Mouse (Mus musculus) stomach, postnatal 0 days (tissue): ENCODE measurements around the gene Spsb1. TPM values are rescaled to one million over a fixed set of nuclear protein-coding genes. Genes with fewer than 3 reads are reported as not detected.
A peak's percentile ranks its signal among the peaks of the same experiment; 100 is the strongest.

Experiments used
- ATAC-seq: fragments of 200-750 bp; cut with Nextera tagmentation; 2 replicates; pipeline ENCODE4 v1.8.0; 2017; ENCODE audit not compliant: low FRiP score, low TSS enrichment
- DNase-seq: peaks from one replicate; pipeline ENCODE4 v3.0.0-alpha.2; 2016; ENCODE audit warnings: low spot score
- H3K27ac ChIP-seq: fragments of 300-500 bp; sonication (generic); replicated peaks from 2 replicates; pipeline ENCODE4 v1.5.1; 2014; ENCODE audit warnings: mild to moderate bottlenecking, control low read depth
- H3K27me3 ChIP-seq: fragments of 300-500 bp; sonication (generic); 2 replicates; pipeline ENCODE4 v1.6.1; 2014; ENCODE audit warnings: low read length; ENCODE audit not compliant: control insufficient read depth, insufficient read depth
- H3K36me3 ChIP-seq: fragments of 300-500 bp; sonication (generic); 2 replicates; pipeline ENCODE4 v1.6.1; 2014; ENCODE audit warnings: low read length, mixed read lengths; ENCODE audit not compliant: control insufficient read depth, insufficient read depth
- H3K4me1 ChIP-seq: fragments of 300-500 bp; sonication (generic); replicated peaks from 2 replicates; pipeline ENCODE4 v1.6.1; 2014; ENCODE audit warnings: antibody characterized with exemption; ENCODE audit not compliant: control insufficient read depth, insufficient read depth
- H3K4me2 ChIP-seq: fragments of 300-500 bp; sonication (generic); replicated peaks from 2 replicates; pipeline ENCODE4 v1.6.1; 2014; ENCODE audit warnings: low read depth, mild to moderate bottlenecking, control low read depth, moderate library complexity
- H3K4me3 ChIP-seq: fragments of 300-500 bp; sonication (generic); 2 replicates; pipeline ENCODE4 v1.5.1; 2014; ENCODE audit warnings: low read depth, low read length, control low read depth
- H3K9ac ChIP-seq: fragments of 300-500 bp; sonication (generic); 2 replicates; pipeline ENCODE4 v1.6.1; 2014; ENCODE audit warnings: mild to moderate bottlenecking, low read length, control low read depth, mixed read lengths
- H3K9me3 ChIP-seq: fragments of 300-500 bp; sonication (generic); 2 replicates; pipeline ENCODE4 v1.6.1; 2016; ENCODE audit warnings: low read length; ENCODE audit not compliant: control insufficient read depth
- CTCF ChIP-seq: IDR thresholded peaks from 2 replicates; pipeline ENCODE4 v1.5.1; 2016; ENCODE audit warnings: antibody characterized with exemption, low read depth, mild to moderate bottlenecking, moderate library complexity
- EP300 ChIP-seq: optimal IDR thresholded peaks from 2 replicates; pipeline ENCODE3; 2016; ENCODE audit warnings: antibody characterized with exemption
- WGBS: fragments of 180-500 bp; shearing (Covaris S2); extraction: QIAGEN DNeasy Blood & Tissue Kit; methylation state at CpG from one replicate; pipeline ENCODE4 v1.1.7; 2014; 5-methylcytosine and 5-hydroxymethylcytosine counted together
- polyA plus RNA-seq: library from polyadenylated mRNA; unstranded; fragments of >200 nt; fragmentation: Nextera tagmentation; extraction: Ambion mirVana; gene quantifications from 2 replicates; pipeline ENCODE4 v1.2.1, GENCODE M21; 2015

Gene Spsb1
- polyA plus RNA-seq, 1 experiment from 2014 or later = 13.1 TPM

GRCm38 (mm10) chr4:149994218-149994617 lies 39.4 kb upstream of the Spsb1 start:
- WGBS = 96% methylated on average over 10 of the region's 10 CpGs
- no peaks in the 10 kb centered on the region for H3K9me3 ChIP-seq
- H3K4me1 ChIP-seq = peaks cover 7% of the 10 kb centered on the region
- DNase-seq (no peak), ATAC-seq (no peak)
- TF ChIP-seq CTCF (no peak), EP300 (no peak)
- no peaks in the 10 kb centered on the region for H3K27me3 ChIP-seq
- H3K27ac ChIP-seq = no peak overlapping the region
- no peak overlapping the region for H3K9ac ChIP-seq
- H3K4me3 ChIP-seq = no peak overlapping the region
- H3K4me2 ChIP-seq = no peak overlapping the region
- H3K36me3 ChIP-seq = peaks cover 2% of the 10 kb centered on the region; the same call in 1 of the 2 replicates

DNA sequence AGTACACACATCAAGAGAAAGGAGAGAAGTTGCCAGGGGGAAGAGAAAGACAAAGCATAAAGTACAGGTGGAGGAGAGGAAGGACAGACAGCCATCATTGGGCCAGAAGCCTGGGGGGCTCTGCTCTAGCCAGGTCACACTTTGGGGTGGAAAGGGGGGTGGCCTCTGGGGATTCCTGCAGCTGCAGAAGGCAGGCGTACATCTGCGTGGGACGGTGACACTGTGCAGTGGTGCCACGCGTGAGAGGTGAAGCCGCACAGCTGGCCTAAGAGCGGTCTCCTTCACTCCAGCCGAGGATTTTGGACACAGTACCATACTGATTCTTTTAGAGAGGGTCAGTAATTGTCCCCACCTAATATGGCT lies 37.8 kb upstream of the Spsb1 start:
- H3K27ac ChIP-seq = no peak overlapping the region
- H3K27me3 ChIP-seq = no peaks in the 10 kb centered on the region
- H3K9me3 ChIP-seq = no peaks in the 10 kb centered on the region
- H3K36me3 ChIP-seq = peaks cover 2% of the 10 kb centered on the region; the same call in 1 of the 2 replicates
- TF ChIP-seq EP300 (no peak), CTCF (no peak)
- ATAC-seq (no peak), DNase-seq (no peak)
- H3K4me2 ChIP-seq = no peak overlapping the region
- no peak overlapping the region for H3K4me3 ChIP-seq
- no peak overlapping the region for H3K9ac ChIP-seq
- peaks cover 10% of the 10 kb centered on the region for H3K4me1 ChIP-seq
- 88% methylated on average over 8 of the region's 8 CpGs for WGBS

DNA sequence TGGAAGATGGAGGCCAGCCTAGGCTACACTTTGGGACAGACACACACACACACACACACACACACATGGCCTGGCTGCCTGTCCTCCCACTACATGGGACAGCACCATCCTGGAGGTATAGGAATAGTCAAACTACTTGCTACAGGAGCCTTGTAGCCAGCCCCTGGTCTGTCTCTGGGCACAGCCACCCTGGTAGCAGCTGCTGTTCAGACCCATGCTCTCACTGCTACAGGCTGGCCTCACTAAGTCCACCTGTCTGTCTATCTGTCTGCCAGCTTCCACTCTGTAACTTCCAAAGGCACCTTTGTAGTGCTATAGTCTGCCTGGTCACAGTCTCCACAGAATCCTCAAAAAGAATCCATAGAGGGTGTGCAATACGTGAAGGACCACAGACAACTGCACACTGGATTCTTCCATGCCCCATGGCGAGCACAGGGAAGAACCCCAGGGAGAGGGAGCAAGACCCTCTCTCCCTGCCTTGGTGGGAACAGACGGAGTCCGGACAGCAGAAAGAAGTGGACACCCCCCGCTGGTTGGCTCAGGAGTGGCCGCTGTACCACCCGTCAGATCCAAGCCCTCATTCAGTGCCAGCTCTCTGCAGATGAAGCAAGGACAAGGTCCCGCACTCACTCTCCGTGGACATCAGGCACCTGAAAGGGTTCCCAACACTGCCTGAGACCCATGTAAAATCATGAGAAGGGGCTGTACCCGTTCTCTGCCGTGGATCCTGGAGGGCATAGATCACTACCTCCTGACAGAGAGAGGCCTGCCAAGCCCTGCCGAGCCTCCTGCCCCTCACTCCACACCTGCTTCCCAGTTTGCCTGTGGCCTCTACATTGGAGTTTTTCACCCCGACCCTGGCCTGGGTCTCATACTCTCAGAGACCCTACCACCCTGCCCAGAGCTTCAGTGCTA lies 37.2 kb upstream of the Spsb1 start:
- no peaks in the 10 kb centered on the region for H3K9me3 ChIP-seq
- H3K27ac ChIP-seq = no peak overlapping the region
- TF ChIP-seq EP300 (no peak), CTCF (no peak)
- H3K27me3 ChIP-seq = no peaks in the 10 kb centered on the region
- H3K4me2 ChIP-seq = no peak overlapping the region
- 82% methylated on average over 13 of the region's 13 CpGs for WGBS
- no peak overlapping the region for H3K4me3 ChIP-seq
- no peak overlapping the region for H3K9ac ChIP-seq
- DNase-seq = no peak
- peaks cover 10% of the 10 kb centered on the region for H3K4me1 ChIP-seq
- no peak for ATAC-seq
- H3K36me3 ChIP-seq = peaks cover 2% of the 10 kb centered on the region; the same call in 1 of the 2 replicates

GRCm38 (mm10) chr4:149990954-149991633 lies 36.3 kb upstream of the Spsb1 start:
- no peak overlapping the region for H3K9ac ChIP-seq
- H3K4me1 ChIP-seq = peaks cover 10% of the 10 kb centered on the region
- TF ChIP-seq CTCF (no peak), EP300 (no peak)
- H3K9me3 ChIP-seq = no peaks in the 10 kb centered on the region
- H3K27me3 ChIP-seq = no peaks in the 10 kb centered on the region
- peak overlapping the region; percentile 20; the same call in 1 of the 2 replicates for H3K27ac ChIP-seq
- WGBS = 38% methylated on average over 9 of the region's 9 CpGs
- peaks cover 2% of the 10 kb centered on the region; the same call in 1 of the 2 replicates for H3K36me3 ChIP-seq
- no peak for ATAC-seq
- H3K4me2 ChIP-seq = no peak overlapping the region
- H3K4me3 ChIP-seq = no peak overlapping the region
- DNase-seq = no peak

DNA sequence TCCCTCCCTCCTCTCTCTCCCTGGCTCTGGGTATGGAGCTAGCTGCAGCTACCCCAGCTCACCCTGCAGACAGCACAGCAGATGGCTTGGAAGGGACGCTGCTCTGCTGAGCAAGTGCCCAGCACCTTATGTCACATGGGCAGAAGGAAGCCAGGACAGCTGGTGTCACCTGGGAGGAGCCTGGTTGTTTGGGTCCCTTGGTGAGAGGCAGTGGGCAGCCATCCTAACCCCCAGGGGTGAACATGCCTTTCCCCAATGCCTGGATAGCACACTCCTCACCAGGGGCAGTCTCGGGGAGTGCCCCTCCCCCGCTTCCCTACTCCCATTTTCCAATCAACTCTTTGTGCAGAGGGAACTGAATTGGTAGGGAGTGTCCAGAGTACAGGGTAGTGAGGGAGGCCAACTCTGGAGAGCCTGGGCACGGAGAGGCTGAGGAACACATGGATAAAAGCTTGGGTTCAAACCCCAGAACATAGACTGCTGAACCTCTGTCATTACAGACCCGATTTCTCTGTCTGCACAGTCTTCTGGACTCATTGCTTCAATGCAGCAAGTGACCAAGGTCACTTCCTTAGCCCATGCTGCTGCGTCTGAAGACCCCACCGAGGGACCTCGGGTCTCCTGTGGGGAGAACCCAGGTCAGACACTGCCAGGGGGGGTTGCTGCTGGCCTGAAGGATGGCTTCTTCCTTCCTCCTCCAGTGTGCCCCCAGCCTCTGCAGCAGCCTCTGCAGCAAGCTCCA lies 35.5 kb upstream of the Spsb1 start:
- ATAC-seq = 0 out of 2 replicates have a peak, but pooled peaks have one; percentile 8

More for the DNA sequence above, 35.5 kb upstream of the Spsb1 start:
- H3K9ac ChIP-seq = no peak overlapping the region
- peaks cover 10% of the 10 kb centered on the region for H3K4me1 ChIP-seq
- H3K36me3 ChIP-seq = peaks cover 2% of the 10 kb centered on the region; the same call in 1 of the 2 replicates
- no peaks in the 10 kb centered on the region for H3K27me3 ChIP-seq
- TF ChIP-seq EP300 = no peak
- no peak for TF ChIP-seq CTCF
- H3K4me3 ChIP-seq = no peak overlapping the region
- no peaks in the 10 kb centered on the region for H3K9me3 ChIP-seq
- 31% methylated on average over 8 of the region's 8 CpGs for WGBS
- no peak overlapping the region for H3K4me2 ChIP-seq
- H3K27ac ChIP-seq = peak overlapping the region; percentile 61
- peak; percentile 58 for DNase-seq
